Mouse (Mus musculus) kidney, postnatal 0 days (tissue): ENCODE measurements around the gene Gprasp1. TPM values are rescaled to one million over a fixed set of nuclear protein-coding genes. Genes with fewer than 3 reads are reported as not detected.
A peak's percentile ranks its signal among the peaks of the same experiment; 100 is the strongest.
"Not testable (repeated sequence)": the region's sequence is repeated elsewhere in the genome, so short reads cannot be mapped to it uniquely, and the experiment has no call there.

Experiments
- ATAC-seq: fragments of 200-750 bp; cut with Nextera tagmentation; replicated peaks from 2 replicates; pipeline ENCODE4 v1.8.0; 2017; ENCODE audit warnings: low read depth, moderate number of reproducible peaks, moderate TSS enrichment, moderate library complexity; ENCODE audit not compliant: low FRiP score
- DNase-seq: peaks from one replicate; pipeline ENCODE4 v3.0.0-alpha.2; 2016; ENCODE audit warnings: low spot score
- H3K27ac ChIP-seq: fragments of 300-500 bp; sonication (generic); 2 replicates; pipeline ENCODE4 v1.5.1; 2014; ENCODE audit warnings: mild to moderate bottlenecking
- H3K27me3 ChIP-seq: fragments of 300-500 bp; sonication (generic); 2 replicates; pipeline ENCODE4 v1.6.1; 2014; ENCODE audit warnings: low read length, mixed read lengths; ENCODE audit not compliant: insufficient read depth
- H3K36me3 ChIP-seq: fragments of 300-500 bp; sonication (generic); 2 replicates; pipeline ENCODE4 v1.6.1; 2014; ENCODE audit warnings: low read length, mixed read lengths; ENCODE audit not compliant: insufficient read depth
- H3K4me1 ChIP-seq: fragments of 300-500 bp; sonication (generic); replicated peaks from 2 replicates; pipeline ENCODE4 v1.6.1; 2014; ENCODE audit warnings: antibody characterized with exemption, low read length, mixed read lengths; ENCODE audit not compliant: insufficient read depth
- H3K4me2 ChIP-seq: fragments of 300-500 bp; sonication (generic); 2 replicates; pipeline ENCODE4 v1.6.1; 2014; ENCODE audit warnings: mild to moderate bottlenecking, low read length, moderate library complexity, mixed read lengths
- H3K4me3 ChIP-seq: fragments of 300-500 bp; sonication (generic); replicated peaks from 2 replicates; pipeline ENCODE4 v1.5.1; 2014; ENCODE audit warnings: low read depth, low read length
- H3K9ac ChIP-seq: fragments of 300-500 bp; sonication (generic); 2 replicates; pipeline ENCODE4 v1.6.1; 2014; ENCODE audit warnings: low read depth, low read length
- H3K9me3 ChIP-seq: fragments of 300-500 bp; sonication (generic); replicated peaks from 2 replicates; pipeline ENCODE4 v1.6.1; 2016; ENCODE audit warnings: low read length, inconsistent platforms, mixed read lengths
- CTCF ChIP-seq: IDR thresholded peaks from 2 replicates; pipeline ENCODE4 v1.5.1; 2016; ENCODE audit warnings: antibody characterized with exemption, low read depth, mild to moderate bottlenecking, moderate library complexity
- WGBS: fragments of 180-500 bp; shearing (Covaris S2); extraction: QIAGEN DNeasy Blood & Tissue Kit; methylation state at CpG from one replicate; pipeline ENCODE4 v1.1.7; 2014; 5-methylcytosine and 5-hydroxymethylcytosine counted together
- polyA plus RNA-seq: library from polyadenylated mRNA; unstranded; fragments of >200 nt; fragmentation: Nextera tagmentation; extraction: Ambion mirVana; gene quantifications from 2 replicates; pipeline ENCODE4 v1.2.1, GENCODE M21; 2015

The Gprasp1 gene
- polyA plus RNA-seq, 1 experiment from 2014 or later = 28.0 TPM

- no peaks in the 10 kb centered on the region for H3K4me1 ChIP-seq
- H3K4me3 ChIP-seq = no peak overlapping the region
- no peaks in the 10 kb centered on the region for H3K27me3 ChIP-seq
- no peak for TF ChIP-seq CTCF
- ATAC-seq (no peak), DNase-seq (no peak)
- no peaks in the 10 kb centered on the region for H3K9me3 ChIP-seq
- no peak overlapping the region for H3K9ac ChIP-seq
- no peaks in the 10 kb centered on the region for H3K36me3 ChIP-seq
- 80% methylated on average over 2 of the region's 2 CpGs for WGBS
- H3K4me2 ChIP-seq = no peak overlapping the region
- H3K27ac ChIP-seq = no peak overlapping the region
These were observed 3.6 kb upstream of the Gprasp1 start for GRCm38 (mm10) chrX:135738730-135739520.

GRCm38 (mm10) chrX:135743056-135743355 is 473 bp downstream of the Gprasp1 start:
- 29% methylated on average over 7 of the region's 7 CpGs for WGBS
- Histone ChIP-seq H3K27ac (0 out of 2 replicates have a peak overlapping the region, but pooled peaks have one; percentile 57), H3K36me3 (no peaks in the 10 kb centered on the region), H3K27me3 (no peaks in the 10 kb centered on the region), H3K4me3 (peak overlapping the region; percentile 63), H3K9me3 (no peaks in the 10 kb centered on the region), H3K4me1 (no peaks in the 10 kb centered on the region), H3K4me2 (peak overlapping the region; percentile 56), H3K9ac (peak overlapping the region; percentile 63)
- DNase-seq (no peak), ATAC-seq (no peak)
- peak; percentile 3; the same call in 1 of the 2 replicates for TF ChIP-seq CTCF

GRCm38 (mm10) chrX:135745376-135745775 is 2.8 kb downstream of the Gprasp1 start:
- not testable (repeated sequence) for H3K4me2 ChIP-seq, H3K9ac ChIP-seq, ATAC-seq, H3K4me1 ChIP-seq, H3K27me3 ChIP-seq, H3K36me3 ChIP-seq, H3K27ac ChIP-seq, H3K4me3 ChIP-seq, H3K9me3 ChIP-seq, DNase-seq
- 88% methylated on average over 3 of the region's 3 CpGs for WGBS

- DNase-seq (peak; percentile 61), ATAC-seq (no peak)
- Histone ChIP-seq H3K4me2 (no peak overlapping the region), H3K27ac (no peak overlapping the region), H3K4me1 (no peaks in the 10 kb centered on the region), H3K36me3 (no peaks in the 10 kb centered on the region), H3K4me3 (no peak overlapping the region), H3K27me3 (no peaks in the 10 kb centered on the region), H3K9ac (no peak overlapping the region), H3K9me3 (no peaks in the 10 kb centered on the region)
- peak; percentile 82 for TF ChIP-seq CTCF
- WGBS = 2% methylated on average over 2 of the region's 2 CpGs
These were observed 10.3 kb downstream of the Gprasp1 start for GRCm38 (mm10) chrX:135752832-135753231.

- Histone ChIP-seq H3K27ac (no peak overlapping the region), H3K9ac (no peak overlapping the region), H3K4me3 (no peak overlapping the region), H3K9me3 (no peaks in the 10 kb centered on the region), H3K27me3 (no peaks in the 10 kb centered on the region), H3K4me1 (no peaks in the 10 kb centered on the region), H3K4me2 (no peak overlapping the region), H3K36me3 (no peaks in the 10 kb centered on the region)
- TF ChIP-seq CTCF = peak; percentile 63
- ATAC-seq = no peak
- peak; percentile 27 for DNase-seq
These were observed 19.2 kb downstream of the Gprasp1 start for GRCm38 (mm10) chrX:135761707-135762106.

GRCm38 (mm10) chrX:135768043-135768548 is 25.6 kb downstream of the Gprasp1 start:
- no peaks in the 10 kb centered on the region for H3K36me3 ChIP-seq
- no peak for ATAC-seq
- DNase-seq = no peak
- H3K4me1 ChIP-seq = no peaks in the 10 kb centered on the region
- H3K4me2 ChIP-seq = no peak overlapping the region
- H3K9ac ChIP-seq = no peak overlapping the region
- no peaks in the 10 kb centered on the region for H3K27me3 ChIP-seq
- 38% methylated on average over 3 of the region's 3 CpGs for WGBS
- H3K27ac ChIP-seq = no peak overlapping the region
- no peaks in the 10 kb centered on the region for H3K9me3 ChIP-seq
- TF ChIP-seq CTCF = no peak
- H3K4me3 ChIP-seq = no peak overlapping the region

- no peaks in the 10 kb centered on the region for H3K4me1 ChIP-seq
- no peak overlapping the region for H3K27ac ChIP-seq
- WGBS = 75% methylated on average over 2 of the region's 2 CpGs
- H3K4me3 ChIP-seq = no peak overlapping the region
- no peaks in the 10 kb centered on the region for H3K36me3 ChIP-seq
- no peak for DNase-seq
- no peak for TF ChIP-seq CTCF
- no peak overlapping the region for H3K4me2 ChIP-seq
- H3K9ac ChIP-seq = no peak overlapping the region
- no peaks in the 10 kb centered on the region for H3K9me3 ChIP-seq
- ATAC-seq = no peak
- H3K27me3 ChIP-seq = no peaks in the 10 kb centered on the region
These were observed 26.0 kb downstream of the Gprasp1 start for GRCm38 (mm10) chrX:135768565-135768964.
